Mouse (Mus musculus) T-cell, adult 2 months (primary cell): ENCODE results near the gene Hoxd4.
A peak's percentile ranks its signal among the peaks of the same experiment; 100 is the strongest.

ENCODE experiments used
- DNase-seq: peaks from one replicate; pipeline ENCODE4 v3.0.0; 2022; ENCODE audit warnings: low spot score

Gene Hoxd4

GRCm38 (mm10) chr2:74692808-74693431 lies 18.8 kb upstream of the Hoxd4 start:
- DNase-seq, result no peak

GRCm38 (mm10) chr2:74693432-74693827 lies 18.3 kb upstream of the Hoxd4 start:
- no peak for DNase-seq

GRCm38 (mm10) chr2:74694066-74694465 lies 17.7 kb upstream of the Hoxd4 start:
- no peak for DNase-seq

- no peak for DNase-seq
Measured at GRCm38 (mm10) chr2:74695383-74695782, 16.3 kb upstream of the Hoxd4 start.

GRCm38 (mm10) chr2:74695813-74696430 lies 15.8 kb upstream of the Hoxd4 start:
- DNase-seq, result no peak

GRCm38 (mm10) chr2:74696442-74697335 lies 15.0 kb upstream of the Hoxd4 start:
- no peak for DNase-seq

- no peak for DNase-seq
Measured at GRCm38 (mm10) chr2:74697567-74698121, 14.1 kb upstream of the Hoxd4 start, which contains the start of gene Hoxd9. Gene Hoxd9 (plus strand): TSS chr2:74697727.

- DNase-seq, result no peak
Measured at GRCm38 (mm10) chr2:74698201-74699052, 13.3 kb upstream of the Hoxd4 start.

GRCm38 (mm10) chr2:74699053-74699430 lies 12.7 kb upstream of the Hoxd4 start:
- DNase-seq, result no peak

- no peak for DNase-seq
Measured at GRCm38 (mm10) chr2:74699664-74700545, 11.8 kb upstream of the Hoxd4 start.

GRCm38 (mm10) chr2:74700546-74701112 lies 11.1 kb upstream of the Hoxd4 start:
- DNase-seq, result no peak

- DNase-seq, result peak; percentile 57
Measured at GRCm38 (mm10) chr2:74701949-74702819, 9.5 kb upstream of the Hoxd4 start.

GRCm38 (mm10) chr2:74702820-74703219 lies 8.9 kb upstream of the Hoxd4 start:
- DNase-seq, result no peak

- DNase-seq, result no peak
Measured at GRCm38 (mm10) chr2:74703317-74703716, 8.4 kb upstream of the Hoxd4 start.

- no peak for DNase-seq
Measured at GRCm38 (mm10) chr2:74703720-74704392, 7.9 kb upstream of the Hoxd4 start.

GRCm38 (mm10) chr2:74704393-74704998 lies 7.2 kb upstream of the Hoxd4 start, which contains the start of gene Hoxd8:
Gene Hoxd8 (plus strand): TSS chr2:74704615.
- DNase-seq, result no peak

- no peak for DNase-seq
Measured at GRCm38 (mm10) chr2:74704999-74705466, 6.7 kb upstream of the Hoxd4 start.

GRCm38 (mm10) chr2:74705467-74706089 lies 6.2 kb upstream of the Hoxd4 start:
- DNase-seq, result peak; percentile 25
